Mouse (Mus musculus): ENCODE measurements around the gene Sac3d1.
"Not testable (repeated sequence)": the region's sequence is repeated elsewhere in the genome, so short reads cannot be mapped to it uniquely, and the experiment has no call there.

The Sac3d1 gene

DNA sequence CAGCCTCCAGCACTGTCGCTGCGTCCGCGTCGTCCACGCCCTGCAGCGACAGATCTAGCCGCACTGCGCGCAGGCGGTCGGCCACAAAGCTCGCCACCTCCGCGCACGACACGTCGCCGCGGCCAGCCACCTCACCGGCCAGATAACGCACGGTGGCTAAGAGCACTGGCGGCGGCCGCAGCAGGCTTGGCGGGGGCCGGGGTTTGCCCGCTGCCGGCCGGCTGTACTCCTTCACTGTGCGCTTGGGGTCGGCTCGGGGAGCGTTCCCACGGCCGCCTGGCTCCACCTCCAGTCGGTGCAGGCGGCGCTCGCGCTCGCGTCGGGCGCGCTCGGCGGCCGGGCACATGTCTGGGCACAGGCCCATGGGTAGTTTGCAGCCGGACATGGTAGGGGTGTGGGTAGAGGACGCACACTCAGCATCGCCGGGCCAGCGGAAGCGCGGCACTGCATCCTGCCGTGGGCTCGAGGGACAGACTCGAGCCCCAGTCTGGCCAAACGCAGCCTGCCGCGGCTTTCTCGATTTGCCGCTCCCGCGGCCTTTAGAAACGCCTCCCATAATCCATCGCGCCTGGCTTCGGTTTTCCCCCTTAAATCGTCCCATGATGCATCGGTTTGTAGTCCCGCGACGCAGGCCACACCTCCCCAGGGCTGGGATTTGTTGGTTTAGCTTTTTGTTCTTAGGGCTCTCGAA lies at the start of gene Sac3d1:
TSS of gene Sac3d1 (minus strand) at position 665 of the 691 bp plus-strand sequence.
- in situ Hi-C loops (cut with MboI; ENCODE audit: unreplicated experiment in 2 of 2) = no loop called here

DNA sequence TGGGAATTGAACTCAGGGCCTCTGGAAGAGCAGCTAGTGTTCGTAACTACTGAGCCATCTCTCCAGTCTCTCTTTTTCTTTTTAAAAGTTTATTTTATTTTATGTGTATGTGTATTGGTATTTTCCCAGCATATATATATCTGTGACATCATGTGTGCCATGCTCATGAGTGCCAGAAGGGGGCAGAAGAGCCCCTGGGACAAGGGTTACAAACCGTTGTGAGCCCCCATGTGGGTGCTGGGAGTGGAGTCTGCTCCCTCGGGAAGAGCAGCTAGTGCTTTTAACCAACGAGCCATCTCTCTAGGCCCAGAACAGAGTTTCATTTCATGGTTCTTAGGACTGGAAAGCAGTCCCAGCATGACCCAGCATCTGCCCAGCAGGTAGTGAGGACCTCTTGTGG lies 48.3 kb upstream of the Sac3d1 start:
- in situ Hi-C loops (cut with MboI; ENCODE audit: unreplicated experiment in 2 of 2) = no loop called here

DNA sequence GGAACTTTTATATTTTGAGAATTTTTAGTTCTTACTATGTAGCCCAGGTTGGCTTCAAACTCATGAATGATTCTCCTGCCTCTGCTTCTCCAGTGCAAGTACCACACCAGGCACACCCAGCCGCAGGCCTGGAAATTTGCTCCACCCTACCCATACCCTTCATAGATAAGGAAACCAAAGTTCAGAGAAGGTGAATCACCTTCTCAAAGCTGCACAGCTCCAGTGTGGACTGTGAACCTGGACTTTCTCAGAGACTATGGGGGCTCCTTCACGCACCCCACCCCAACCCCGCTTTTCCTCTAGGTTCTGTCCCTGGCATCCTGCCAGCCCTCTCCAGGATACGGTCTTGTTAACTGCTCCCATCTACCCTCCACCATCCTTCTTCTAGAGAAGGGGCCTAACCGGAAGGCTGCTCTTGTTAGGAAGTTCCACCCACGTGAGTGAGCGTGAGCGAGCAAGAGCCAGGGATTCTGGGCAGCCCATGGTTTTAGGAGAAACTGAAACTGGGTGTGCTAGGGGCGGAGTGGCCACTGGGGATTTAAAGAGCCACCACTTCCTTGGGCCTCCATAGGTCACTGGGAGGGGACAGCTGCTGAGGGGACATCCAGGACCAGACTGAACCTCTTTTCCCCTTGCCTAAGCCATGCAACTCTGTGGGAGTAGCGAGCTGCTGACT lies 45.6 kb upstream of the Sac3d1 start:
- in situ Hi-C loops (cut with MboI; ENCODE audit: unreplicated experiment in 2 of 2) = no loop called here

DNA sequence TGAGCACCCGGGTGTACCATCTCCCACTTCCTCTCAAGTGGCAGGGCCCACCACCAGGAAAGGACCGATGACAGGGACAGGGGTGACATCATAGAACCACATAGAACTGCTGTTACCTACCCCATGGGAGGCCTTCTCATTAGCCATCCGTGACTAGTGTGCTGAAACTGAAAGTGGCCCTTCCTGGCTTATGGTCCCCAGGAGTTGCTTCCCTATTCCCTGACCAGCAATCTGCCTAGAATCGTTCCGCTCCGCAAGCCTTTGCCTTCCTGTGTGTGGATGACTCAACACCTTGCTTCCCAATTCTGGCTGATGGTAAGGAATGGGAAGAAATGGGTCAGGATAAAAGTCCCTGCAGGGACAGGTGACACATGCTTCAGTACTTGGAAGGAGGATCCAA lies 38.8 kb upstream of the Sac3d1 start:
- in situ Hi-C loops (cut with MboI; ENCODE audit: unreplicated experiment in 2 of 2) = no loop called here

DNA sequence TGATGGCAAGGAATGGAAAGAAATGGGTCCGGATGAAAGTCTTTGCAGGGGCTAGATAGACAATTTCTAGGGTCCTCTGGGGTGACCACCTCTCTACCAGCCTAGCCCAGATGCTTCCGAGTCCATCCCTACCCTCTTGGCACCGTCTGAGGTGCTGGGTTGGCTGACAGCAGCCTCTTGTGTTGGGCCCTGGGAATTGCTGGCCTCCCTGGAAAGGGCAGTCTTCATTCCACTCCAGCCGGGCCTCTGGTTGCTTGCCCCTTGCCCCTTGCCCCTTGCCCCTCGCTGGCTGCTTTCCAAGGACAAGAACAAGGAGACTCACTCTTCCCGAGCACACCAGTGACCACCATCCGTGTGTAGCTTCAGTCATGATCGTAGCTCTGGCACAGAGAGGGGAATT lies 37.9 kb upstream of the Sac3d1 start:
- in situ Hi-C loops (cut with MboI; ENCODE audit: unreplicated experiment in 2 of 2) = no loop called here

DNA sequence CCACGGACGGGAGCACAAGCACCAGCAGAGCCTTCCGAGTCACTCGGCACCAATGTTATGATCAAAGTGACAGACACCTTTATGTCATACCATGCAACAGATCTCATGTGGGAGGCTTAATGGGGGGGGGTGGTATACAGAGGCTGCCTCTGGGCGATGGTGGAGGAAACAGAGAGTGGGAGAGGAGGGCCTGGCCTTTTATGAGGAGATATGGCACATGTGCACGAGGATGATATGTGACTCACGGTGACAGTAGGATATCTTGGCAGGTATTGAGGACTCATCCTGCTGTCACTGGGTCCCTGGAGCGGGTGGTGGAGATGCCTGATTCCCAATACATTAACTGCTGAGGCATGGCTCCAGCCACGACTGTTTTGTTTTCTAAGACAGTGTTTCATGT lies 36.7 kb upstream of the Sac3d1 start:
- in situ Hi-C loops (cut with MboI; ENCODE audit: unreplicated experiment in 2 of 2) = no loop called here

DNA sequence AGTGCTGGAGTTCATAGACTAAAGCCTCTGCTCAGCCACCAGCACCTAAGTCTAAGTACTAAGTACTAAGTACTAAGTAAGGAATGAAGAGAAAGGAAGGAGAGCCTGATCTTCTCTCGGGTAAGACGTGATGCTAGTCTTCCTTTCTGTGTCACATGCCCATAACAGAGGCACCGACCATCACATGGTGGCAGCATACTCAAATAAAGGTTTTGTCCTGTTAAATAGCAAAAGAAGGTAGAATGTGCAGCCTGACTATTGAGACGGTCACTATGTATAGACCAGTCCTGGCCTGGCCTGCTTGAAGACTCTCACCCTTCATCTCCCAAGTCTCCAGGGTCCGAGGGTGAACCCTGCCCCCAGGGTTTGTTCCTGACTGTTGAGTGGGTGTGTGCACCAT lies 26.4 kb upstream of the Sac3d1 start:
- in situ Hi-C loops (cut with MboI; ENCODE audit: unreplicated experiment in 2 of 2) = loop anchor here (5.0 kb wide), 1 partner anchor 87 kb away; no protein-coding TSS in a partner anchor

DNA sequence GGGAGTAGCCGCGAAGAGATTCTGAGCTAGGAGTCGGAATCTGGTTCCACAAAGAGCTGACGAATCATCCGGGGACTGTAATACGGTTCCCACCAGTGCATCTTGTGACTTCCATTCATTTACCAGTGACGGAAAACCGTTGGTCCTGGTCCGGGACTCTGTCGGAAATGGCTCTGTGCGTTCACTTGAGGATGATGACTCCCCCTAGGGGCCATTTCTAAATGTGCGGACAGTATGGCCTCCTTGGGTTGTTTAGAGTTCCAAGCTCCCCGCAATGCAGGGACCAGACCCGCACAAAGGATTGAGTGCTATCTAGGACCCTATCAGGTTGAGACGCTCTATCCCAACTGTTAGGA lies 22.9 kb upstream of the Sac3d1 start, which contains the start of gene Arl2:
TSS of gene Arl2 (minus strand) at position 155 of the 356 bp plus-strand sequence.
- in situ Hi-C loops (cut with MboI; ENCODE audit: unreplicated experiment in 2 of 2) = loop anchor here (5.0 kb wide), 1 partner anchor 91 kb away; no protein-coding TSS in a partner anchor

DNA sequence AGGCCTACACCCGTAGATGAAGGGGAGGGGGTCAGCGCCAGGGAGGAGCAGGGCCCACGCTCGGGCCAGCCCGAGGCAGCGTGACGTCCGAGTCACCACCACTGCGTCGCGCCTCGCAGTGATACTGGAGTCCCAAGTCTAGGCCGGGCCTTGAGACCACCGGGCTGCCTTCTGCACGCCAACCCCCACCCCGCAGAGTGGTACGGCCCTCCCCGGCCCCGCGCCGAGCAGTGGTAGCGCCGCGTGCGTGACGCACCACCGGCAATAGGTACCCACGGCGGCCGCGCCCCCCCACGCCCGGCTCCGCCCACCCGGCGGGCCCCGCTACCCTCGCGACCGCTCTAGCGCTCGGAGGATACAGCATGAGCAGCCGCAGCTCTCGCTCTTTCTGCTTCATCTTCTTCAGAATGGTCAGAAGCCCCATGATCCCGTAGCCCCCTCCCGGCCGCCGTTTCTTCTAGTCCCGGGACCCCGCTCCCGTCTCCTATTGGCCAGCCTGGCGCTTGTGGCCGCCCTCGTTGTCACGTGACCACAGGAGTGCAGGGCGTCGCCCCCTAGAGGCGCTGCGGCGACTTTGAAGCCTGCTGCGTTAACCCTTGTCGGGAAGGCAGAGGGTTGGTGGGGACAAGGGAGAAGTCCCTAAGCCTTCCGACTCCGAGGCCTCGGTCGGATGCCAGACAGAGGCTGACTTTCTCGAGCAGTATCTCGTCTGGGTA lies 22.4 kb upstream of the Sac3d1 start, which contains the start of gene Batf2:
TSS of gene Batf2 (plus strand) at position 306 of the 716 bp plus-strand sequence.
- in situ Hi-C loops (cut with MboI; ENCODE audit: unreplicated experiment in 2 of 2) = loop anchor here (5.0 kb wide), 1 partner anchor 91 kb away; no protein-coding TSS in a partner anchor

DNA sequence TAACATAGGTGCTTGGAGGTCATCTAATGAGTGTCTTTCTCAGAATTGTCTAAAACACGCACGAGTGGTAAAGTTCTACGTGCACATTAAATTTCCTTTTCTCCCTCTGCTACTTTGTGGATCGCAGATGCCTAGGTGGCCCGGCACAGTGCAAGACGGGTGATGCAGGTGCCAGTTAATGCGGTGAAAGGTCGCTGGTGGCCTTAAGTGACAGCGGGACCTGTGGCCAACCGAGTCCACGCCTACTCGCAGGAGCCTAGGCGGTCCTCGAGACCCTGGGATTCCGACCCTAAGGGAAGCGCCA lies 21.9 kb upstream of the Sac3d1 start:
- in situ Hi-C loops (cut with MboI; ENCODE audit: unreplicated experiment in 2 of 2) = loop anchor here (5.0 kb wide), 1 partner anchor 92 kb away; no protein-coding TSS in a partner anchor

DNA sequence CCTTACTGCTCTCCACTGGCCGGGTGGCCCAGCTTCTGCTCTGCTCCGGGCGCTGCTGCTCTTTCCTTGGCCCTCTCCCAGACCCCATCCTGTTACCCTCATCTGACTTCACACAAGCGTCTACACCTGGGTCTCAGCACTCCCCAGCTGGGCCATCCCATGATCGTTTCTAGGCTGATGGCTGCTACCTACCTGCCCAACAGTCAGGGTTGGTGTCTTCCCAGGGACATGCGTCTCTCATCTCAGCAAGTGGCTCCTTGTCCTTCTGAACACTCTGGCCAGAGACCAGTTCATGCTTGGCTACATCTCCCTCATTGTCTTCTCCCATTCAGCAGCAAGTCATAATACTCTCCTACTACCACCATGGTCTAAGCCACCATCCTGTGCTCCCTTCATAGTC lies 21.3 kb upstream of the Sac3d1 start:
- in situ Hi-C loops (cut with MboI; ENCODE audit: unreplicated experiment in 2 of 2) = loop anchor here (5.0 kb wide), 1 partner anchor 93 kb away; no protein-coding TSS in a partner anchor

DNA sequence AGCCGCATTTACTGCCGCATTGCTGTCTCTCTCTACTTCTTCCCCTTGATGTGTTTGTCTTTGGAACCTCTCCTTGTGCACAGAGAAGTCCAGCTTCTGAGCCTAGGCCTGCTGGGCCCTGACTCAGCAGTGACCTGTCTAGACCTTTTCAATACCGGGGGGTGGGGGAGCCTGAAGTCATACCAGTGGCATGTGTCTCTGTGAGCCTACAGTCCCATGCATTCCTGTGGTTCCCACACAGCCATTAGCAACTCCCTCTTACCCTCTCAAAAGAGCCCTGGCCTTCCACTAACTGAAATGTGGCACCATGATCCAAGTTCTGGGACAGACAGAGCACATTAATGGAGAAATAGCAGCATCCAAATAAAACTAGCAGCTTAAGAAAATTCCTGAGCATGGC lies 17.9 kb upstream of the Sac3d1 start:
- in situ Hi-C loops (cut with MboI; ENCODE audit: unreplicated experiment in 2 of 2) = no loop called here

DNA sequence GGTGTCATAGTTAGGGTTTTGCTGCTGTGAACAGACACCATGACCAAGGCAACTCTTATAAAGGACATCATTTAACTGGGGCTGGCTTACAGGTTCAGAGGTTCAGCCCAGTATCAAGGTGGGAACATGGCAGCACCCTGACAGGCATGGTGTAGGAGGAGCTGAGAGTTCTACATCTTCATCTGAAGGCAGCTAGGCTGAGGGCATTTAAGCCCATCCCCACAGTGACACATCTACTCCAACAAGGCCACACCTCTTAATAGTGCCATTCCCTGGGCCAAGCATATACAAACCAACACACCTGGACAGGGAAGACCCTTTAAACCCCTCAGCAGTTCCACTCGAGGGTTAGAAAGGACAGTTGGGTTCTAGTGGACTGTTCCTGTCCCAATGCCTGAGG lies 14.7 kb upstream of the Sac3d1 start:
- in situ Hi-C loops (cut with MboI; ENCODE audit: unreplicated experiment in 2 of 2) = not testable (repeated sequence)

DNA sequence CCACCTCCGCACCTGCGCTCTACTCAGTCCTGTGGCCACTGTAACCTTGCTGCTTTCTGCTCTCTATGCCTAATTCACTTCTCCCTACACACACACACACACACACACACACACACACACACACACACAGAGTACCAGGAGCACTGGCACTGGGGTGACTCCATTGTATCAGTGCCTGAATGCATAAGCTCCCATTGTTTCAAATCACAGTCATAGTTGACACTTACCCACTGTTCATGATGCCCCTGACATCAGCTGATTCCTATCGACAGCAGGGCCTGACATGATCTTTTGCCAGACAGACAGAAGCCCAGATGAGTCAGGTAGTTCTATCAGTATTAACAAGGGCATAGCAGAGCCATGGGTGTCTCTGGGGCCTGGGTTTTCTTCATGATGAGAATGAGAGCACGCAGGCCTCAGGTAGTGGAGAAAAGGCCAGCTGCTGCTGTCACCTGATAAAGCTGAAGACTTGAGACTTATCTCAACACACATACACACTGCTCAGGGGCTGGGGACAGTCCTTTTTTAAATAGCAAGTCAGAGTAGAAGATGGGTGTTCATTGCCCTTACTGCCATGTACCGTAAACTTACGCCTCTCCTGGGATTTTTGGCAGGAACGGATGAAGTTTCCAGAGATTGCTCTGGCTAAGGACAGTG lies 13.8 kb upstream of the Sac3d1 start:
- in situ Hi-C loops (cut with MboI; ENCODE audit: unreplicated experiment in 2 of 2) = no loop called here

DNA sequence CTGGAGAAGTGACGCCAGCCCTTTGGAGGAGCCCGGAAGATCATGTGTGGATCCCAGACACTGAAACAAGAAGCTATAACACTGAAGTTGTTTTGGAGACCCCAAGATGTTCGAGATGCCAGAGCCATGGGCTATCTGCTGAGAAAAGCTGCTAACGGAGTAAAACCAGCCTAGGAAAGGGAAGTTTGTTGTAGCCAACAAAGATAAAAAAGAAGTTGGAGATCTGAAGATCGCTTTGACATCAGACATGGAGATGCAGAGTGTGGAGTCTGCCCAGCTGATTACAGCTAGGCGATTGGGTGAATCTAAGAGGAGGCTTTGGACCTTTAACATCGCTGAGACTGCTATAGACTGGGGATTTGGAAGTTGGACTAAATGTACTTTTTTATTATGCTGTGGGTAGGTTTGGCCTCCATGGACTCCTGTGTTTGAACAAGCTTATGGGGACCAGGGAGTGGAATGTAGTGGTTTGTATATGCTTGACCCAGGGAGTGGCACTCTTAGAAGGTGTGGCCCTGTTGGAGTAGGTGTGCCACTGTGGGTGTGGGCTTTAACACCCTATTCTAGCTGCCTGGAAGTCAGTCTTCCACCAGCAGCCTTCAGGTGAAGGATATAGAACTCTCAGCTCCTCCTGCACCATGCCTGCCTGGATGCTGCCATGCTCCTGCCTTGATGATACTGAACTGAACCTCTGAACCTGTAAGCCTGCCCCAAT lies 12.1 kb upstream of the Sac3d1 start:
- in situ Hi-C loops (cut with MboI; ENCODE audit: unreplicated experiment in 2 of 2) = not testable (repeated sequence)

DNA sequence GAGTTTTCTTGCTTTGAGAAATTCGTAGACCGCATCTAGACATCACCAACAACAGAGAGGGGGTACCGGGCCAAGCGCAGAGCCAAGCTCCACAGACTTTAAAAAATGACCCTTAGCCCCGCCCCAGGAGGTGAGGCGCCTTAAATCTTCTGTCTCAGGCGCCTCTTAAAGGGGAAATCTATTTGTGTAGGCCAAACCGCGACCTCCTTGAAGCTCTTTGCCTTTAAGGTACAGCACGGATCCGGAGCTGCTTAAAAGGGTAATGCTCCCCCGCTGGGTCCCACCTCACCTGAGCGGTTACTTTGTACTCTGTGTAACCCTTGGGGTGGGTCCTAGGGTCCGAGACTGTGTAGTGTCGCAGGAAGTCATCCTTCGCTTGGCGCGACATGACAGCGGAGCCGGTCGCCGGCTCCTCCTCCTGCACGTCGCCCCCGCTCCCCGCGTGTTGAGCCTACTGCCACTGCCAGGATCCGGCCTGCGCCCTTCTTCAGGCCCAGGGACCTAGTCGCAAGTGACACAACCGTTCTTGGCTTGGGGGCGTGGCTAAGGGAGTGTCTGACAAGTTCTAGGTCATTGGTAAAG lies 9.4 kb upstream of the Sac3d1 start, which contains the start of gene Snx15:
TSS of gene Snx15 (minus strand) at position 545 of the 582 bp plus-strand sequence.
- in situ Hi-C loops (cut with MboI; ENCODE audit: unreplicated experiment in 2 of 2) = loop anchor here (5.0 kb wide), 5 partner anchors 91 to 336 kb away; partner anchors contain the start of genes Men1 (in 1 of the 2) and Pola2 (in 1 of the 2)

DNA sequence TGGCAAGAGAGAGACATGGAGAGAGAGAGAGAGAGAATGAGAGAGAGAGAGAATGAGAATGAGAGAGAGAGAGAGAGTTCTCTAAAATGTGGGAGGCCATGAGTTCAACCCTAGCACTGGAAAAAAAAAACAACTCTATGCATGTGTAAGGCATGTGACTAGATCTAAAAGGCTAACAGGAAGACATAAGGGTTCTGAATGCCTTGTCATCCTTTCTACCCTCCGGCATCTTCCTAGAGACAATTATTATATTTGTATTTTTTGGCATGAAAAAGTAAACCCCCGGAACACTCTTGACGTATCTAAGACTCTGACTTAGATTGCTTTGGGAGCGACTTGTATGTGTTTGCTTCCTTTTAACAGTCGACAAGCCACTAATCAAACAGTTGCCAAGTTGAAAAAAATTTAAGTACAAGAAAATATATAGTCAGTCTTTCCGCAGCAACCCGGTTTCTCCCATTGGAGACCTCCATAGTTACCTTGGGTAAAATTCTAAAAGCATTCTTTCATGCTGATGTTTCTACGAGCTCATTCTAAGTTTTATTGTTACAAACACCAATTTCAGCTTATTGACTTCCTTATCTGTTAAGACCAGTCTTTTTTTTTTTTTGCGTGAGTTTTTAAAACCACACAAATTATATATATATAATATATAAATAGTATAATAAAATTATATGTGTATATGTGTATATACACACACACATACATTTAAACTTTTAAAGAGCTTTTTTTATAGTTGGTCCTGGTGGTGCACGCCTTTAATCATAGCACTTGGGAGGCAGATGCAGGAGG lies 8.5 kb upstream of the Sac3d1 start:
- in situ Hi-C loops (cut with MboI; ENCODE audit: unreplicated experiment in 2 of 2) = loop anchor here (5.0 kb wide), 5 partner anchors 90 to 335 kb away; partner anchors contain the start of genes Men1 (in 1 of the 2) and Pola2 (in 1 of the 2)

DNA sequence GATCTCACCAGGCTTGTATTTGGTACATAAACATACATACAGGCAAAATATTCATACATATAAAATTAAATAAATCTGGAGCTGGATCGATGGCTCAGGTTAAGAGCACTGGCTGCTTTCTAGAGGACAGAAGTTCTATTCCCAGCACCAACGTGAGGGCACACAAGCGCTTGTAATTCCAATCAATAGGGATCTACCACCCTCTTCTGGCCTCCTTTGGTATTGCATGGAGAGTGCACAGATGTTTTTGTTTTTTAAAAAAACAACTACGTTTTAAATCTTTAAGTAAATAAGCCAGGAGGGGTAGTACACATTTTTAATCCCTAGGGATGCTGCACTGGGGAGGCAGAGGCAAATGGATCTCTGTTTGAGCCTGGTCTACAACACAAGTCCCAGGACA lies 7.8 kb upstream of the Sac3d1 start:
- in situ Hi-C loops (cut with MboI; ENCODE audit: unreplicated experiment in 2 of 2) = loop anchor here (5.0 kb wide), 5 partner anchors 89 to 334 kb away; partner anchors contain the start of genes Men1 (in 1 of the 2) and Pola2 (in 1 of the 2)

DNA sequence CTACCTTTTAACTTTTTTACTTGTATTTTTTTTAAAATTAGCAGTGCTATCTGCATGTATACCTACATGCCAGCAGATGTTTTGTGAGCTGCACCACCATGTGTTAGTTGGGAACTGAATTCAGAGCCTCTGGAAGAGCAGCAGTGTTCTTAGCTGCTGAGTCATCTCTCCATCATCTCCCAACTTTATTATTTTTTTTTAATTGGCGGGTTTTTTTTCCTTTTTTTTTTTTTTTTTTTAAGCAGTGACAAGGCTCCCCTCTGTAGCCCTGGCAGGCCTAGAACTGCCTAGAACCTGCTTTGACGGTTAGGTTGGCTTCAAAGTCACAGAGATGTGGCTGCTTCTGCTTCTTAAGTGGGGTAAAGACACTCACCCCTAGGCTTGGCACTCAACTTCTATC lies 6.4 kb upstream of the Sac3d1 start:
- in situ Hi-C loops (cut with MboI; ENCODE audit: unreplicated experiment in 2 of 2) = loop anchor here (5.0 kb wide), 5 partner anchors 88 to 333 kb away; partner anchors contain the start of genes Men1 (in 1 of the 2) and Pola2 (in 1 of the 2)
